Mouse (Mus musculus) gastrocnemius, adult 8-10 months (tissue): ENCODE measurements around the gene Angptl2. TPM values are rescaled to one million over a fixed set of nuclear protein-coding genes. Genes with fewer than 3 reads are reported as not detected.
"Not testable (repeated sequence)": the region's sequence is repeated elsewhere in the genome, so short reads cannot be mapped to it uniquely, and the experiment has no call there.

ENCODE experiments used
- DNase-seq, 2 experiments: peaks; one replicate each; pipeline ENCODE4 v3.0.0; 2022; ENCODE audit warnings: low spot score in 2 of 2
- total RNA-seq, 4 experiments: library from RNA; stranded (reverse); gene quantifications; 2 replicates each; pipeline ENCODE4 v1.2.4; 2022

Angptl2 gene
- total RNA-seq, 4 experiments from 2014 or later = 21.1 to 32.8 (median 26.5) TPM

GRCm38 (mm10) chr2:33200368-33201068 is 15.4 kb upstream of the Angptl2 start:
- no peak for DNase-seq

GRCm38 (mm10) chr2:33203284-33203683 is 12.6 kb upstream of the Angptl2 start:
- peak in 1 of 2 experiments; percentile 61 for DNase-seq

GRCm38 (mm10) chr2:33204980-33205379 is 10.9 kb upstream of the Angptl2 start:
- DNase-seq = no peak

GRCm38 (mm10) chr2:33205939-33206525 is 9.8 kb upstream of the Angptl2 start:
- DNase-seq = no peak

GRCm38 (mm10) chr2:33207069-33207468 is 8.8 kb upstream of the Angptl2 start:
- peak in 1 of 2 experiments; percentile 38 for DNase-seq

- DNase-seq = no peak
Measured at GRCm38 (mm10) chr2:33208134-33208533, 7.7 kb upstream of the Angptl2 start.

- DNase-seq = no peak
Measured at GRCm38 (mm10) chr2:33210841-33211240, 5.0 kb upstream of the Angptl2 start.

- DNase-seq = not testable (repeated sequence)
Measured at GRCm38 (mm10) chr2:33211263-33211662, 4.6 kb upstream of the Angptl2 start.

- DNase-seq = peak in 1 of 2 experiments; percentile 32
Measured at GRCm38 (mm10) chr2:33215177-33215699, 631 bp upstream of the Angptl2 start.

GRCm38 (mm10) chr2:33216645-33217424 is 966 bp downstream of the Angptl2 start:
- DNase-seq = peak in 1 of 2 experiments; percentile 39

- DNase-seq = no peak
Measured at GRCm38 (mm10) chr2:33217425-33217794, 1.5 kb downstream of the Angptl2 start.

GRCm38 (mm10) chr2:33218903-33219625 is 3.2 kb downstream of the Angptl2 start:
- peak in 1 of 2 experiments; percentile 29 for DNase-seq

- no peak for DNase-seq
Measured at GRCm38 (mm10) chr2:33219637-33220036, 3.8 kb downstream of the Angptl2 start.

- peak; percentile 55 to 57 for DNase-seq
Measured at GRCm38 (mm10) chr2:33220246-33220645, 4.4 kb downstream of the Angptl2 start.

- DNase-seq = no peak
Measured at GRCm38 (mm10) chr2:33220674-33221338, 4.9 kb downstream of the Angptl2 start.

- DNase-seq = no peak
Measured at GRCm38 (mm10) chr2:33221339-33221900, 5.6 kb downstream of the Angptl2 start.

GRCm38 (mm10) chr2:33222480-33222879 is 6.6 kb downstream of the Angptl2 start:
- no peak for DNase-seq

- DNase-seq = no peak
Measured at GRCm38 (mm10) chr2:33223656-33224358, 7.9 kb downstream of the Angptl2 start.

GRCm38 (mm10) chr2:33225921-33226320 is 10.1 kb downstream of the Angptl2 start:
- DNase-seq = no peak

GRCm38 (mm10) chr2:33228077-33228476 is 12.2 kb downstream of the Angptl2 start:
- no peak for DNase-seq
